Mouse (Mus musculus) liver, embryonic 15.5 days (tissue): ENCODE results near the gene Hmgcs2. TPM values are rescaled to one million over a fixed set of nuclear protein-coding genes. Genes with fewer than 3 reads are reported as not detected.

Source experiments
- ATAC-seq: fragments of 200-750 bp; cut with Nextera tagmentation; 2 replicates; pipeline ENCODE4 v1.8.0; 2017; ENCODE audit warnings: moderate number of reproducible peaks, mild to moderate bottlenecking, moderate library complexity; ENCODE audit not compliant: insufficient read depth
- H3K27ac ChIP-seq: fragments of 300-500 bp; sonication (generic); replicated peaks from 2 replicates; pipeline ENCODE4 v1.5.1; 2015; ENCODE audit warnings: mild to moderate bottlenecking, inconsistent platforms
- H3K27me3 ChIP-seq: fragments of 300-500 bp; sonication (generic); 2 replicates; pipeline ENCODE4 v1.6.1; 2015; ENCODE audit warnings: mild to moderate bottlenecking, inconsistent platforms
- H3K36me3 ChIP-seq: fragments of 300-500 bp; sonication (generic); replicated peaks from 2 replicates; pipeline ENCODE4 v1.6.1; 2015; ENCODE audit warnings: moderate library complexity, mild to moderate bottlenecking, inconsistent platforms
- H3K4me1 ChIP-seq: fragments of 300-500 bp; sonication (generic); replicated peaks from 2 replicates; pipeline ENCODE4 v1.6.1; 2015; ENCODE audit warnings: inconsistent platforms
- H3K4me2 ChIP-seq: fragments of 300-500 bp; sonication (generic); 2 replicates; pipeline ENCODE4 v1.6.1; 2015; ENCODE audit warnings: moderate library complexity, mild to moderate bottlenecking, inconsistent platforms
- H3K4me3 ChIP-seq: fragments of 300-500 bp; sonication (generic); replicated peaks from 2 replicates; pipeline ENCODE4 v1.5.1; 2015; ENCODE audit warnings: mild to moderate bottlenecking, inconsistent platforms
- H3K9ac ChIP-seq: fragments of 300-500 bp; sonication (generic); 2 replicates; pipeline ENCODE4 v1.6.1; 2015; ENCODE audit warnings: moderate library complexity, mild to moderate bottlenecking, inconsistent platforms
- H3K9me3 ChIP-seq: fragments of 300-500 bp; sonication (generic); replicated peaks from 2 replicates; pipeline ENCODE4 v1.6.1; 2016; ENCODE audit warnings: inconsistent platforms
- WGBS: fragments of 180-500 bp; shearing (Covaris S2); methylation state at CpG from one replicate; pipeline ENCODE4 v1.1.7; 2015; ENCODE audit warnings: mixed read lengths; ENCODE audit not compliant: insufficient replicate concordance; 5-methylcytosine and 5-hydroxymethylcytosine counted together
- polyA plus RNA-seq: library from polyadenylated mRNA; unstranded; fragments of >200 nt; fragmentation: Nextera tagmentation; extraction: Ambion mirVana; gene quantifications from 2 replicates; pipeline ENCODE4 v1.2.1, GENCODE M21; 2015

The Hmgcs2 gene
- polyA plus RNA-seq, 1 experiment from 2014 or later = 155 TPM

- no peaks in the 10 kb centered on the region for H3K9me3 ChIP-seq
- no peak overlapping the region for H3K4me3 ChIP-seq
- H3K36me3 ChIP-seq = peaks cover 18% of the 10 kb centered on the region
- H3K4me1 ChIP-seq = no peaks in the 10 kb centered on the region
- H3K27me3 ChIP-seq = no peaks in the 10 kb centered on the region
- H3K9ac ChIP-seq = no peak overlapping the region
- H3K27ac ChIP-seq = no peak overlapping the region
- no peak for ATAC-seq
- H3K4me2 ChIP-seq = no peak overlapping the region
- WGBS = 68% methylated on average over 9 of the region's 9 CpGs
Measured at GRCm38 (mm10) chr3:98313294-98314155, 33.3 kb downstream of the Hmgcs2 start.

DNA sequence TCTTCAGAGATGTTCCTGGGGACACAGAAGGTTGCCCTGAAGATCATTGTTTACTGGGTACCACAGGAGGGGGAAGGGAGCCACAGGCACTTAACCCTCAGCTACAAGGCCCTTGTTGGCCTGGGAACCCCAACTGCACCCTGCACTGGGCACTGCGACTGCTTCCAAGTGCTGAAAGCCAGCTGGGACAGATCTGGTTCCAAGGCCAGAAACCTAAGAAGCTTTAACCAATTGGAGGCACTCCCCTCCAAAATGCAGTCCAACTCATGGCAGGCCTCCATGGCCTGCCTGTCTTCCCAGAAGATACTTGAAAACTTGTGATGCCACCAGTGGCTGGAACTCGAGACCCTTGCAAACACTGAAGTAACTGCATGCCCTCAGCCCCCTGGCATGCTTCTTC, 34.9 kb downstream of the Hmgcs2 start:
- no peak overlapping the region for H3K27ac ChIP-seq
- H3K9me3 ChIP-seq = no peaks in the 10 kb centered on the region
- no peak overlapping the region for H3K9ac ChIP-seq
- H3K27me3 ChIP-seq = no peaks in the 10 kb centered on the region
- 60% methylated on average over 2 of the region's 2 CpGs for WGBS
- H3K4me2 ChIP-seq = no peak overlapping the region
- no peaks in the 10 kb centered on the region for H3K4me1 ChIP-seq
- H3K36me3 ChIP-seq = peaks cover 28% of the 10 kb centered on the region
- ATAC-seq = no peak
- H3K4me3 ChIP-seq = no peak overlapping the region

GRCm38 (mm10) chr3:98317143-98317542, 36.9 kb downstream of the Hmgcs2 start:
- 80% methylated on average over 3 of the region's 3 CpGs for WGBS
- Histone ChIP-seq H3K4me2 (no peak overlapping the region), H3K9me3 (no peaks in the 10 kb centered on the region), H3K4me1 (no peaks in the 10 kb centered on the region), H3K9ac (no peak overlapping the region), H3K27ac (no peak overlapping the region), H3K27me3 (no peaks in the 10 kb centered on the region), H3K4me3 (no peak overlapping the region), H3K36me3 (peaks cover 36% of the 10 kb centered on the region)
- no peak for ATAC-seq

DNA sequence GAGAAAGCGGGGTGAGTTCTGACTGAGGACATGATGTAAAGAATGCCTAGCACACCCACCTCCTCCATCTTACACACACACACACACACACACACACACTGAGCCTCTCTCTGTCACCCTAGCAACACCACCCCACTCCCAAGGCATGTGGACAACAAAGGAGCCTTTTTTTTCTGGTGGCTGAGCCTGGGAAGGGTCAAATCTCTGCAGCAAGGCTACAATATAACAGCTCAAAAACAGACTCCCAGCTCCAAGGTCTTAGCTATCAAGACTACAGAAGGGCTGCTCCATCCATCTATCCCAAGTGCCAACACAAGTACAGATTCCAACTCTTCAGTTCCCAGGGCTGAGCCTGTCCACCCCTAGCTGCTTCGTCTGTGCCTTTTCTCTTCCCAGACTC, 39.0 kb downstream of the Hmgcs2 start:
- H3K4me3 ChIP-seq = no peak overlapping the region
- H3K27me3 ChIP-seq = no peaks in the 10 kb centered on the region
- H3K36me3 ChIP-seq = peaks cover 33% of the 10 kb centered on the region
- H3K27ac ChIP-seq = no peak overlapping the region
- WGBS = 60% methylated on average over 2 of the region's 2 CpGs
- no peaks in the 10 kb centered on the region for H3K9me3 ChIP-seq
- no peak overlapping the region for H3K4me2 ChIP-seq
- H3K9ac ChIP-seq = no peak overlapping the region
- no peaks in the 10 kb centered on the region for H3K4me1 ChIP-seq
- ATAC-seq = no peak

GRCm38 (mm10) chr3:98322209-98322608, 42.0 kb downstream of the Hmgcs2 start:
- WGBS = 75% methylated on average over 5 of the region's 5 CpGs
- no peak overlapping the region for H3K4me2 ChIP-seq
- no peak for ATAC-seq
- no peak overlapping the region for H3K4me3 ChIP-seq
- H3K9ac ChIP-seq = no peak overlapping the region
- H3K27ac ChIP-seq = no peak overlapping the region
- H3K9me3 ChIP-seq = no peaks in the 10 kb centered on the region
- H3K4me1 ChIP-seq = no peaks in the 10 kb centered on the region
- H3K27me3 ChIP-seq = no peaks in the 10 kb centered on the region
- H3K36me3 ChIP-seq = peaks cover 49% of the 10 kb centered on the region

DNA sequence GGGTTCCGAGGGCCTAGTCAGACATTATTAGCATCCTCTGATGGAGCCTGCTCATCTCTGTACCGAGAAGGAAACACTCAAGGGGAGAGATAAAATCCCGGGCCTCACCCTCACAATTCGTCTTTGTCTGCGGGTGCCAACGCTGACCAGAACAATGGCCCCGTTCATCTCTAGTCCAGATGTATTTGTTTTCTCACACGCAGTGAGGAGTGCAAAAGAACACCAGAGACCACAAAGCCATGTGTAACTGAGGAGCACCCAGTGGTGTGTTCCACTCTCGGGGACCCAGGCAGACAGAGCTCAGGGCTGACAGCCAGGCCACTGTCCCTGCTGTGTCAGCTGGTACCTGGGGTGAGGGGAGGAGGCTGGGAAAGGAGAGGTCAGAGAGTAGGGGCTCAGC, 44.0 kb downstream of the Hmgcs2 start:
- no peaks in the 10 kb centered on the region for H3K27me3 ChIP-seq
- H3K4me1 ChIP-seq = no peaks in the 10 kb centered on the region
- no peak overlapping the region for H3K4me2 ChIP-seq
- H3K36me3 ChIP-seq = peaks cover 51% of the 10 kb centered on the region
- no peak overlapping the region for H3K9ac ChIP-seq
- 66% methylated on average over 9 of the region's 9 CpGs for WGBS
- ATAC-seq = no peak
- H3K4me3 ChIP-seq = no peak overlapping the region
- H3K27ac ChIP-seq = no peak overlapping the region
- H3K9me3 ChIP-seq = no peaks in the 10 kb centered on the region

DNA sequence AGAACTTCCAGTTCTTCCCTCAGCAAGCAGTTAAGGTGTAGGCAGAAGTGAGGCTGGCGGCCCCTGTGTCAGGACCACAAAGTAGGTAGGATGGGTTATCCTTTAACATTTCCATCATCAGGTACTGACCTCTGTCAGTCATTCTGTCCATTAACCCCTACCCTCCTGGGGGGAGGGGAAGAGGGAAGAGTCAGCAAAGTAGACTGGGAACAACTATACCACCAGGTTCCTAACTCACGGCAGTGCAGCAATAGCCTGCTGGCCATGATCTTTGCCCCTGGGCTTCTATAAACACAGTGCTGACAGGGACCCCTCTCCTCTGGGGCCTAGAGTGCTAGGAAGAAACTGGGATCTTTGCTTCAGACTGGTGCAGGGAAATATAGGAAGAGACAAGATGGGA, 53.8 kb downstream of the Hmgcs2 start:
- 65% methylated on average over 2 of the region's 2 CpGs for WGBS

GRCm38 (mm10) chr3:98335331-98335730, 55.1 kb downstream of the Hmgcs2 start:
- H3K9ac ChIP-seq = no peak overlapping the region
- peaks cover 63% of the 10 kb centered on the region for H3K4me1 ChIP-seq
- ATAC-seq = no peak
- no peak overlapping the region for H3K27ac ChIP-seq
- no peak overlapping the region for H3K4me3 ChIP-seq
- H3K27me3 ChIP-seq = no peaks in the 10 kb centered on the region
- peaks cover 9% of the 10 kb centered on the region; the same call in 1 of the 2 replicates for H3K36me3 ChIP-seq
- no peaks in the 10 kb centered on the region for H3K9me3 ChIP-seq
- peak overlapping the region; percentile 32; the same call in 1 of the 2 replicates for H3K4me2 ChIP-seq

More for the DNA sequence above, 53.8 kb downstream of the Hmgcs2 start:
- peak; percentile 49 for ATAC-seq
- peaks cover 13% of the 10 kb centered on the region; the same call in 1 of the 2 replicates for H3K36me3 ChIP-seq
- H3K27ac ChIP-seq = no peak overlapping the region
- no peaks in the 10 kb centered on the region for H3K9me3 ChIP-seq
- no peaks in the 10 kb centered on the region for H3K27me3 ChIP-seq
- no peak overlapping the region; the same call in 1 of the 2 replicates for H3K4me2 ChIP-seq
- no peak overlapping the region for H3K4me3 ChIP-seq
- no peak overlapping the region for H3K9ac ChIP-seq
- peaks cover 52% of the 10 kb centered on the region for H3K4me1 ChIP-seq

DNA sequence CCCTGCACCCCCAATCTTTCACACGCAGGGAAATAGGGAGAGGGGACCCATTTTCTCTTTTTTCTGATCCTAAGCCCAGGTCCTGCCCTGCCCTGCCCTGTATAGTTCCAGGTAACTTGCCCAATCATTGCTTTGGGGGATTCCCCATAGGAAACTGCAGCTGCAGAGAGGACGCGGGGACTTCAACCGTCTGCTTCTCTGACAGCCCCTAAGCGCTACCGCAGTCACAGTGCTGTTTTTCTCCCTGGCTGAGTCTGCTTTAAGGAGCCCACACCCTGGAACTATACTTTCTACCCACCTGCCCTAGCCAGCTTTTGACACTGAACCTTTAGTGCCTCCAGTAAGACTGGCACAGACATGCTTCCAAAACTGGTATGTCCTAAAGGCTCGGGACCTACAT, 55.7 kb downstream of the Hmgcs2 start:
- no peak for ATAC-seq
- Histone ChIP-seq H3K4me2 (peak overlapping the region; percentile 32), H3K27me3 (no peaks in the 10 kb centered on the region), H3K36me3 (peaks cover 9% of the 10 kb centered on the region; the same call in 1 of the 2 replicates), H3K9me3 (no peaks in the 10 kb centered on the region), H3K4me1 (peaks cover 64% of the 10 kb centered on the region), H3K27ac (0 out of 2 replicates have a peak overlapping the region, but pooled peaks have one; percentile 19), H3K9ac (no peak overlapping the region), H3K4me3 (no peak overlapping the region)
- WGBS = 23% methylated on average over 7 of the region's 7 CpGs

DNA sequence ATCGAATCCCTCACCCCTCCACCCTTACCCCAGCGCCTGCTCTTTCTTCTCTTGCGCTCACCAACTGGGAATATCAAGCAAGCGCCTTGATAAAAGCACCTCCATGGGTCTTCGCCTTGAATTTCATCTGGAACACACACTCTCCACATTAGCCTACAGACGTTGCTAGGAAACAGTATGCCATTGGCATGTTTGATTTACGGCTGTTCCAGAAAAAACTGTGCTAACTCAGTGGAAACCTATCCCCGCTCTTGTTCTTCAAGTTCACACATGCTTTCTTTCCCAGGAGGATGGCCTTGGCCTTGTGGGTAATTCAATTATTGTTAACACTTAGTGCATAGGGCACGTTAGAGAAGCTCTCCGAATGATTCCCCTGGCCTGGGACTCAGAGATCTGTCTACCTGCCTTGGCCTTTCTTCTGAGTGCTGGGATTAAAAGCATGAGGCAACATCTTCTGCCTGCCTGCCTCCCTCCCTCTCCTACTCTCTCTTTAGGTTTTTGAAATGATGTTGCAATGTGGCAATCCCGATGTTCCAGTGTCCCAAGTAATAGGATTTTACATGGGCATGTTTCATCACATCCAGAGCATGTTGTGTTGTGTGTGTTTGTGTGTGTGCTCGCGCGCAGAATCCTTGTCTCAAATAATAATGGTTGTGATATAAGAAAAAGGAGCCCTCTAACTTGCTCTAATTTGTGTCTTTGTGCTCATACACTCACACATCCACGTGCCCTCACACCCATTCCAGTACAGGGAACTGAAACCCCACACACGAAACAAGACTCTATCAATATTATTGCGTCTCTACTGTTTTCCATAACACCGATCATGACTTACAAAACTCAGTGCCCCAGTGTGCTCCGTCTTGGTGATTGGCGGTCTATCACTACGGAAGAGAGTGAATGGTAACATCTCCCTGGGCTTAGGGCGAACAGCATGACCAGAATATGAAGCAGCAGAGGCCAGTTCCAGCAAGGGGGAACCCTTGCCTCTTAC, 56.7 kb downstream of the Hmgcs2 start:
- Histone ChIP-seq H3K27me3 (no peaks in the 10 kb centered on the region), H3K27ac (no peak overlapping the region), H3K4me2 (peak overlapping the region; percentile 88), H3K4me1 (peaks cover 64% of the 10 kb centered on the region), H3K4me3 (peak overlapping the region; percentile 68), H3K36me3 (peaks cover 9% of the 10 kb centered on the region; the same call in 1 of the 2 replicates), H3K9ac (no peak overlapping the region), H3K9me3 (no peaks in the 10 kb centered on the region)
- WGBS = 63% methylated on average over 22 of the region's 22 CpGs
- ATAC-seq = no peak

GRCm38 (mm10) chr3:98338584-98339041, 58.4 kb downstream of the Hmgcs2 start:
- H3K4me3 ChIP-seq = peak overlapping the region; percentile 68
- peak; percentile 41; the same call in 1 of the 2 replicates for ATAC-seq
- peak overlapping the region; percentile 51 for H3K9ac ChIP-seq
- H3K4me2 ChIP-seq = peak overlapping the region; percentile 88
- H3K27ac ChIP-seq = peak overlapping the region; percentile 64
- 1% methylated on average over 15 of the region's 15 CpGs for WGBS
- H3K27me3 ChIP-seq = no peaks in the 10 kb centered on the region
- no peaks in the 10 kb centered on the region for H3K36me3 ChIP-seq
- H3K4me1 ChIP-seq = peaks cover 57% of the 10 kb centered on the region
- H3K9me3 ChIP-seq = no peaks in the 10 kb centered on the region
